Mouse (Mus musculus) testis, adult 2 months (tissue): ENCODE results near the gene Plagl2.

Source experiments
- CTCF ChIP-seq: fragments of 200-500 bp; IDR thresholded peaks from 2 replicates; pipeline ENCODE4 v1.5.1; 2012; ENCODE audit warnings: low read depth, mild to moderate bottlenecking, inconsistent platforms, low read length, moderate library complexity; ENCODE audit not compliant: control insufficient read depth, insufficient read depth, insufficient replicate concordance
- POLR2A ChIP-seq: fragments of 200-500 bp; IDR thresholded peaks from 2 replicates; pipeline ENCODE4 v1.6.1; 2012; ENCODE audit warnings: low read depth, mild to moderate bottlenecking, inconsistent platforms, low read length, moderate library complexity; ENCODE audit not compliant: control insufficient read depth

GRCm38 (mm10) chr2:153241250-153242014, at the start of gene Plagl2, which contains the start of gene Pofut1:
- TF ChIP-seq CTCF = no peak
- peak; percentile 64; the same call in 1 of the 2 replicates for TF ChIP-seq POLR2A
